Mouse (Mus musculus): Measurements from ENCODE around the gene F2. TPM values are rescaled to one million over a fixed set of nuclear protein-coding genes. Genes with fewer than 3 reads are reported as not detected.

Gene F2
- total and polyA plus RNA-seq, 3 experiments: not detected

DNA sequence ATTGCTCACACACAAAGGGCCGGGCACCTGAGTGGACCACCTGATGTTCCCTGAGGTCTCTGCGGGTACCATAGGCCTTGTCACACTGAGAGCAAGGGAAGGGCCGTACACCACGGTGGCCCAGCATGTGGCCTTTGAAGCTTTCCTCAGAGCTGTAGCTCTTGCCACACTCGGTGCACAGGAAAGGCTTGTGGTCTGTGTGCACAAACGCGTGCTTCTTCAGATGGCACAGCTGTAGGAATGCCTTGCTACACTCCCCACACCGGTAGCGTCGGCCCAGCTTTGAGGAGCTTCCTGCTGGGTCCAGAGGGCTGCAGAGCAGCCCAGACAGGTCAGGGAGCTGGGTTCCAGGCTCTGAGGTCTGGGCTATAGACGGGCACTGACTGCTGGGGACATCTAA, 9.6 kb upstream of the F2 start:
- Histone ChIP-seq H3K27ac (no peak overlapping the region), H3K9ac (ENCODE audit: low read depth, low read length) (no peak overlapping the region), H3K4me1 (ENCODE audit: control insufficient read depth, insufficient read depth, low read length) (0 out of 2 replicates have a peak, but pooled peaks cover 1% of the 10 kb centered on the region), H3K36me3 (ENCODE audit: control insufficient read depth, insufficient read depth, low read length) (no peaks in the 10 kb centered on the region), H3K4me3 (no peak overlapping the region), H3K79me2 (replicated peaks; ENCODE audit: control insufficient read depth, insufficient read depth, low read length) (0 out of 2 replicates have a peak, but pooled peaks cover 2% of the 10 kb centered on the region), H3K27me3 (ENCODE audit: control insufficient read depth, insufficient read depth, low read length) (no peaks in the 10 kb centered on the region)
- intact Hi-C loops (cut with DNase I): no loop called here
- DNase-seq: no peak
- TF ChIP-seq EP300 (IDR thresholded peaks at IDR 0.05; ENCODE audit: insufficient read depth, low read depth, low read length): no peak
- no peak for TF ChIP-seq POLR2A (IDR thresholded peaks at IDR 0.05; ENCODE audit: insufficient read depth, low read depth, low read length)
- TF ChIP-seq CTCF (IDR thresholded peaks at IDR 0.05): no peak
- WGBS: 94% methylated on average over 11 of the region's 11 CpGs

DNA sequence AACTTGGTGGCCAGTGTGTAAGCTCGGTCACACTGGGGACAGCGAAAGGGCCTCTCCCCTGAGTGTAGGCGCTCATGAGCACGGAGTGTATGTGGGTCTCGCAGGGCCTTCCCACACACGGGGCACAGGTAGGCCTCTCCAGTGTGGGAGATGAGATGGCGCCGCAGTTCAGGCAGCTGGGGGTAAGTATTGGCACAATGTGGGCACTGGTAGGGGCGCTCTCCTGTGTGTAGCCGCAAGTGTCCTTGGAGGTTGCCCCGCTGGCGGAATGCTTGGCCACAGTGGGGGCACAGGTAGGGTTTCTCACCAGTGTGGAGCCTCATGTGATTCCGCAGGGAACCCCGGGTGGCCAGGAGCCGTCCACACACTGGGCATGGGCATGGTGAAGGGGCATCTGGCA, 9.1 kb upstream of the F2 start:
- no peak overlapping the region for H3K9ac ChIP-seq (ENCODE audit: low read depth, low read length)

DNA sequence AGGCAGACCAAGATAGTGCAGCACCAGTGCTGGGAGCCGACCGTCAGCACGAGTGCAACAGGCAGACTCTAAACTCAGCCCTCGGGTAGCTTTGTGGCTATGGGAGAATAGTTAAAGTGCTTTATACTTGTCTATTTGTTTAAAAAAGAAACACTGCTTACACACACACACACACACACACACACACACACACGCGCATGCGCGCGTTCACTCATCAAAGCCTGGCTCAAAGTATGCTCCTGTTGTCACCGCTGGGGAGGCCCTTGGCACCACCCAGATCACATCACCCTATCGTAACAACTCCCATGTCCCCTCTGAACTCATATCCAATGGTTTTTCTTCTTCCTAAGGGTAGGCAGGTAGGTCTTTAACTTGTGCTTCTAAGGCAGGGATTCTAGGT, 7.8 kb upstream of the F2 start:
- Histone ChIP-seq H3K4me3 (no peak overlapping the region), H3K79me2 (replicated peaks; ENCODE audit: control insufficient read depth, insufficient read depth, low read length) (no peaks in the 10 kb centered on the region), H3K36me3 (ENCODE audit: control insufficient read depth, insufficient read depth, low read length) (no peaks in the 10 kb centered on the region), H3K4me1 (ENCODE audit: control insufficient read depth, insufficient read depth, low read length) (0 out of 2 replicates have a peak, but pooled peaks cover 1% of the 10 kb centered on the region), H3K27me3 (ENCODE audit: control insufficient read depth, insufficient read depth, low read length) (no peaks in the 10 kb centered on the region), H3K27ac (no peak overlapping the region), H3K9ac (ENCODE audit: low read depth, low read length) (no peak overlapping the region)
- intact Hi-C loops (cut with DNase I): no loop called here
- WGBS: 92% methylated on average over 11 of the region's 11 CpGs
- no peak for DNase-seq
- TF ChIP-seq POLR2A (IDR thresholded peaks at IDR 0.05; ENCODE audit: insufficient read depth, low read depth, low read length): no peak
- no peak for TF ChIP-seq CTCF (IDR thresholded peaks at IDR 0.05)
- TF ChIP-seq EP300 (IDR thresholded peaks at IDR 0.05; ENCODE audit: insufficient read depth, low read depth, low read length): no peak

More for the DNA sequence above, 9.1 kb upstream of the F2 start:
- Histone ChIP-seq H3K36me3 (ENCODE audit: control insufficient read depth, insufficient read depth, low read length) (no peaks in the 10 kb centered on the region), H3K27me3 (ENCODE audit: control insufficient read depth, insufficient read depth, low read length) (no peaks in the 10 kb centered on the region), H3K79me2 (replicated peaks; ENCODE audit: control insufficient read depth, insufficient read depth, low read length) (0 out of 2 replicates have a peak, but pooled peaks cover under 1% of the 10 kb centered on the region), H3K4me1 (ENCODE audit: control insufficient read depth, insufficient read depth, low read length) (0 out of 2 replicates have a peak, but pooled peaks cover 1% of the 10 kb centered on the region), H3K27ac (no peak overlapping the region), H3K4me3 (no peak overlapping the region)
- TF ChIP-seq EP300 (IDR thresholded peaks at IDR 0.05; ENCODE audit: insufficient read depth, low read depth, low read length) (no peak), CTCF (IDR thresholded peaks at IDR 0.05) (no peak), POLR2A (IDR thresholded peaks at IDR 0.05; ENCODE audit: insufficient read depth, low read depth, low read length) (no peak)
- intact Hi-C loops (cut with DNase I): no loop called here
- WGBS: 98% methylated on average over 15 of the region's 15 CpGs
- no peak for DNase-seq

DNA sequence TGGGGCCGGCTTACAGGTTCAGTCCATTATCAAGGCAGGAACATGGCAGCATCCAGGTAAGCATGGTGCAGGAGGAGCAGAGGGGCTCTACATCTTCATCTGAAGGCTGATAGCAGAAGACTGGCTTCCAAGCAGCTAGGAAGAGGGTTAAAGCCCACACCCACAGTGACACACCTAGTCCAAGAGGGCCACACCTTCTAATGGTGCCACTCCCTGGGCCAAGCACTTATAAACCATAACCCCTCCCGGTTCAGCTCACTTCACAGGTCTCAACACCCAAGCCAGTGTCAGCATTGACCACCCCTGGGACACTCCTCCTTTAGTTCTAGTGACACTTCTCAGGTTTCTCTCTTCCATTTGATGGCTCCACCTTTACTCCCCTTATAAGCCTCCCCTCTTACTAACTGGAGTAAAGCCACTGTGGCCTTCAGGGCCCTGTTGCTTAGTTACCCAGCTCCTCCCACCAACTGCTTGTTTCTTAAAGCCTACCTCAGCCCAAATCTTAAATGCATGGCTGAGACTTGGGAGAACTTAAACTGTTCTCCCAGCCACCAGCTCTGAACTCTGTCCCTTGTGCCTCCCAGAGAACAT, 6.7 kb upstream of the F2 start:
- 90% methylated on average over 2 of the region's 2 CpGs for WGBS
- H3K36me3 ChIP-seq (ENCODE audit: control insufficient read depth, insufficient read depth, low read length): no peaks in the 10 kb centered on the region

DNA sequence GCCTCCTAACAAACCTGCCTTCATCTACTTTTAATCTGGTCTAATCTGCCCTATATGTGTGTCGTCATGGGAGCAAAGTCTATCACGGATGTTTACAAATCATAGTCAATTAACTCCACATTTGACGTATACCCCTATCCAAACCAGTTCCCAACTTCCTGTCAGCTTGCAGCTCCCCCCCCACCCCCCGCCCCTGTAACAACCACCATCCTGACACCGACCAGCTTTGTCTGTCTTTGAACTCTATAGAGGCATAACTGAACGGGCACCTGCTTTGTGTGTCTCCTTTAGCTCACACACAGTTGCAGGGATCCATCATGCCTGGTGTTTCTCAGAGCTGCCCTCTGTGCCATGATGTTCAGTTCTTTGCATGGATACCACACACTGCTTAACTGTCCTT, 2.7 kb upstream of the F2 start:
- DNase-seq: no peak
- no peaks in the 10 kb centered on the region for H3K4me1 ChIP-seq (ENCODE audit: control insufficient read depth, insufficient read depth, low read length)
- intact Hi-C loops (cut with DNase I): no loop called here
- H3K27ac ChIP-seq: no peak overlapping the region
- no peak for TF ChIP-seq CTCF (IDR thresholded peaks at IDR 0.05)
- TF ChIP-seq EP300 (IDR thresholded peaks at IDR 0.05; ENCODE audit: insufficient read depth, low read depth, low read length): no peak
- no peak for TF ChIP-seq POLR2A (IDR thresholded peaks at IDR 0.05; ENCODE audit: insufficient read depth, low read depth, low read length)
- no peaks in the 10 kb centered on the region for H3K27me3 ChIP-seq (ENCODE audit: control insufficient read depth, insufficient read depth, low read length)
- H3K4me3 ChIP-seq: no peak overlapping the region
- 70% methylated on average over 6 of the region's 6 CpGs for WGBS
- H3K9ac ChIP-seq (ENCODE audit: low read depth, low read length): no peak overlapping the region
- H3K79me2 ChIP-seq (replicated peaks; ENCODE audit: control insufficient read depth, insufficient read depth, low read length): no peaks in the 10 kb centered on the region
- H3K36me3 ChIP-seq (ENCODE audit: control insufficient read depth, insufficient read depth, low read length): no peaks in the 10 kb centered on the region

More for the DNA sequence above, 6.7 kb upstream of the F2 start:
- Histone ChIP-seq H3K4me3 (no peak overlapping the region), H3K27ac (no peak overlapping the region), H3K4me1 (ENCODE audit: control insufficient read depth, insufficient read depth, low read length) (no peaks in the 10 kb centered on the region), H3K27me3 (ENCODE audit: control insufficient read depth, insufficient read depth, low read length) (no peaks in the 10 kb centered on the region), H3K79me2 (replicated peaks; ENCODE audit: control insufficient read depth, insufficient read depth, low read length) (no peaks in the 10 kb centered on the region), H3K9ac (ENCODE audit: low read depth, low read length) (no peak overlapping the region)
- intact Hi-C loops (cut with DNase I): no loop called here
- DNase-seq: no peak
- TF ChIP-seq EP300 (IDR thresholded peaks at IDR 0.05; ENCODE audit: insufficient read depth, low read depth, low read length): no peak
- TF ChIP-seq CTCF (IDR thresholded peaks at IDR 0.05): no peak

DNA sequence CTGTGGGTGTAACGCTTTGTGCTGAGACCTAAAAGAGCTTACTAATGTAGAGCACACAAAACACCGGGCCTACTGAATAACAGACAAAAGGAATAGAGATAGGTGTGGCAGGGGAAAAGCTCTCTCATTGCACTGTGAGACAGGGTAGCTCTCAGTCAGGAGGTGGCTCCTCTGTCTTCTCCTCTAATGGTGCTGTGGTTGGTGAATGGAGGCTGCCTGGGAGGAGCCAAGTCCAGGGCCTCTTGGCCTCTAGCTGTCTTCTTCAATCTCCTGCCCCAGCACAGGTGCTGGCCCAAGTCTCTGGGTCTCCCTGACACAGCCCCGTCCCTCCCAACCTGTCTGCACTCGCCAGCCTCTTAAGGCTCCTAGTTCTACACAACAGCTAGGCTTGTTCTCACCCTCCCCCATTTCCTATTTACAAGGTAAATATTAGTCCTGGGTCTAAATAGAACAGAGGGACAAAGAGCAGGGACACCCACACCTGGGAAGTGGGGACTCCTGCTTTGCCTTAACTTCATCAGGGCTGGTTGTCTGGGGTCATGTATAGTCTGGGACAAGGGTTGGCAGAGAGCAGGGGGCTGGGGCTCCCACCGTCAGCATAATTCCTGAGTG, 619 bp upstream of the F2 start:
- no peak overlapping the region for H3K4me3 ChIP-seq
- H3K27me3 ChIP-seq (ENCODE audit: control insufficient read depth, insufficient read depth, low read length): no peaks in the 10 kb centered on the region
- no peaks in the 10 kb centered on the region for H3K36me3 ChIP-seq (ENCODE audit: control insufficient read depth, insufficient read depth, low read length)
- no peak overlapping the region for H3K27ac ChIP-seq
- no peak for DNase-seq
- no peak overlapping the region for H3K9ac ChIP-seq (ENCODE audit: low read depth, low read length)
- 72% methylated on average over 5 of the region's 5 CpGs for WGBS
- TF ChIP-seq POLR2A (IDR thresholded peaks at IDR 0.05; ENCODE audit: insufficient read depth, low read depth, low read length): no peak
- TF ChIP-seq CTCF (IDR thresholded peaks at IDR 0.05): no peak
- no peak for TF ChIP-seq EP300 (IDR thresholded peaks at IDR 0.05; ENCODE audit: insufficient read depth, low read depth, low read length)
- no peaks in the 10 kb centered on the region for H3K79me2 ChIP-seq (replicated peaks; ENCODE audit: control insufficient read depth, insufficient read depth, low read length)
- no peaks in the 10 kb centered on the region for H3K4me1 ChIP-seq (ENCODE audit: control insufficient read depth, insufficient read depth, low read length)
- intact Hi-C loops (cut with DNase I): no loop called here
